Mouse (Mus musculus) MEL (cell line): ENCODE data around the gene Kcnj2.

Experiments
- CTCF ChIP-seq, 3 experiments: IDR thresholded peaks in 2 of 3; conservative IDR thresholded peaks in 1 of 3; 2 replicates each; pipeline ENCODE4 v1.5.1; 2011 to 2012; ENCODE audit warnings: low read length in 3 of 3, low read depth in 2 of 3, mild to moderate bottlenecking in 2 of 3, improper control_type of control experiment in 1 of 3, inconsistent platforms in 1 of 3, mixed read lengths in 1 of 3, moderate library complexity in 1 of 3; ENCODE audit not compliant: control insufficient read depth in 1 of 3, insufficient read depth in 1 of 3, poor library complexity in 1 of 3, severe bottlenecking in 1 of 3
- EP300 ChIP-seq, 2 experiments: IDR thresholded peaks; 2 replicates each; pipeline ENCODE4 v1.6.1; 2011; ENCODE audit warnings: improper control_type of control experiment in 2 of 2, low read length in 2 of 2, low read depth in 1 of 2, mild to moderate bottlenecking in 1 of 2
- GATA1 ChIP-seq: IDR thresholded peaks from 2 replicates; pipeline ENCODE4 v1.6.1; 2011; ENCODE audit warnings: low read depth, low read length, improper control_type of control experiment
- MYC ChIP-seq: IDR thresholded peaks from 2 replicates; pipeline ENCODE4 v1.6.1; 2011; ENCODE audit warnings: low read depth, mild to moderate bottlenecking, low read length, improper control_type of control experiment, moderate library complexity
- POLR2A ChIP-seq, 2 experiments: IDR thresholded peaks; 2 replicates each; pipeline ENCODE4 v1.6.1; 2011 to 2012; ENCODE audit warnings: low read length in 2 of 2, mild to moderate bottlenecking in 2 of 2, control low read depth in 1 of 2, improper control_type of control experiment in 1 of 2, low read depth in 1 of 2, moderate library complexity in 1 of 2; ENCODE audit not compliant: control insufficient read depth in 1 of 2, insufficient read depth in 1 of 2, poor library complexity in 1 of 2
- ZNF384 ChIP-seq: IDR thresholded peaks from 2 replicates; pipeline ENCODE4 v1.6.1; 2012; ENCODE audit warnings: low read depth, mild to moderate bottlenecking, inconsistent platforms, low read length, improper control_type of control experiment

DNA sequence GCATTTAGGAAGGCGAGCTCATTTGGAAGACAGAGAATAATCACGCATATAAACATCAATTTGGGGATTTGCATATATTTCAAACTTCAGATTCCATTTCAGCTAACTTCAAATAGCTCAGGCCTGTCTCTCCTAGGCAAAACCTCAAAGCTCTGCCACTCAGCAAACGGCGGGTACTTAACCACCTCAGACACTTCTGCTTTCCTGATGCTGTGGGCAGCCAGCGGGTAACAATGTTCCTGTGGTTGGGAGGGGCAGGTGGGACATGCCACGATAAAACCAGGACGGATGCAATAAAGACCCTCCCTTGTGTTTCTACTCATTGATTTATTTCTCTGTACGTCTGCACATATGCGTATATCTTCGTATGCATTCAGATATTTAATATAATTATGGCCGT, 12.1 kb downstream of the Kcnj2 start:
- TF ChIP-seq EP300 (IDR thresholded peaks at IDR 0.05; ENCODE audit: low read depth in 1 of 2, low read length in 2 of 2) (no peak), CTCF (IDR thresholded peaks at IDR 0.05 in 2 of 3, conservative IDR thresholded peaks at IDR 0.05 in 1 of 3; ENCODE audit: control insufficient read depth in 1 of 3, insufficient read depth in 1 of 3, low read depth in 2 of 3, low read length in 3 of 3, poor library complexity in 1 of 3, severe bottlenecking in 1 of 3) (no peak), MYC (no peak), POLR2A (IDR thresholded peaks at IDR 0.05; ENCODE audit: control insufficient read depth in 1 of 2, insufficient read depth in 1 of 2, low read depth in 1 of 2, low read length in 2 of 2, poor library complexity in 1 of 2) (no peak), ZNF384 (no peak), GATA1 (no peak)
